Mouse (Mus musculus) cortical plate, adult 2 months (tissue): ENCODE measurements around the gene Msrb3. TPM values are rescaled to one million over a fixed set of nuclear protein-coding genes. Genes with fewer than 3 reads are reported as not detected.

Experiments
- H3K27ac ChIP-seq: fragments of 200-500 bp; 2 replicates; pipeline ENCODE4 v1.5.1; 2012; ENCODE audit warnings: low read length, control low read depth, inconsistent platforms; ENCODE audit not compliant: insufficient read depth
- H3K4me1 ChIP-seq: fragments of 200-500 bp; 2 replicates; pipeline ENCODE4 v1.6.1; 2011; ENCODE audit warnings: low read length; ENCODE audit not compliant: control insufficient read depth, insufficient read depth
- H3K4me3 ChIP-seq: fragments of 200-500 bp; 2 replicates; pipeline ENCODE4 v1.5.1; 2011; ENCODE audit warnings: mild to moderate bottlenecking, low read length, control low read depth; ENCODE audit not compliant: insufficient read depth
- CTCF ChIP-seq: fragments of 200-500 bp; IDR thresholded peaks from 2 replicates; pipeline ENCODE4 v1.5.1; 2011; ENCODE audit warnings: mild to moderate bottlenecking, control low read depth, low read length; ENCODE audit not compliant: insufficient read depth; ENCODE audit errors: extremely low read depth
- POLR2A ChIP-seq: fragments of 200-500 bp; IDR thresholded peaks from 2 replicates; pipeline ENCODE4 v1.6.1; 2011; ENCODE audit warnings: mild to moderate bottlenecking, low read length, control low read depth; ENCODE audit not compliant: insufficient read depth; ENCODE audit errors: extremely low read depth
- polyA plus RNA-seq: library from polyadenylated mRNA; depleted of rRNA; stranded (reverse); fragments of >200 nt; gene quantifications from 2 replicates; pipeline ENCODE4 v1.2.3, GENCODE M21; 2012; rRNA removed

The Msrb3 gene
- polyA plus RNA-seq, 1 experiment, result 7.6 TPM

- H3K4me1 ChIP-seq, result no peaks in the 10 kb centered on the region
- H3K27ac ChIP-seq, result no peak overlapping the region
- H3K4me3 ChIP-seq, result no peak overlapping the region
- TF ChIP-seq POLR2A (no peak), CTCF (no peak)
Observed at GRCm38 (mm10) chr10:120745138-120745856, 153.6 kb downstream of the Msrb3 start.

- no peak overlapping the region for H3K27ac ChIP-seq
- no peak overlapping the region for H3K4me3 ChIP-seq
- TF ChIP-seq CTCF (no peak), POLR2A (no peak)
- H3K4me1 ChIP-seq, result no peaks in the 10 kb centered on the region
Observed at GRCm38 (mm10) chr10:120744441-120745137, 154.3 kb downstream of the Msrb3 start.

GRCm38 (mm10) chr10:120736508-120737069, 162.3 kb downstream of the Msrb3 start:
- H3K4me3 ChIP-seq, result no peak overlapping the region
- TF ChIP-seq CTCF (no peak), POLR2A (no peak)
- H3K4me1 ChIP-seq, result no peaks in the 10 kb centered on the region

GRCm38 (mm10) chr10:120735722-120736507, 163.0 kb downstream of the Msrb3 start:
- Histone ChIP-seq H3K27ac (no peak overlapping the region), H3K4me1 (no peaks in the 10 kb centered on the region), H3K4me3 (no peak overlapping the region)
- TF ChIP-seq CTCF, result no peak
- no peak for TF ChIP-seq POLR2A

More at GRCm38 (mm10) chr10:120736508-120737069, 162.3 kb downstream of the Msrb3 start:
- no peak overlapping the region for H3K27ac ChIP-seq

- Histone ChIP-seq H3K4me1 (no peaks in the 10 kb centered on the region), H3K27ac (no peak overlapping the region), H3K4me3 (no peak overlapping the region)
- TF ChIP-seq POLR2A, result no peak
- no peak for TF ChIP-seq CTCF
Observed at GRCm38 (mm10) chr10:120734364-120734763, 164.5 kb downstream of the Msrb3 start.

Other genes starting within 250 kb of the Msrb3 start
- 17.9 and 18.8 TPM in 2 replicates for gene Lemd3, start 80.2 kb upstream of the Msrb3 start, polyA plus RNA-seq
- 0.72 and 0.81 TPM in 2 replicates for gene Wif1, start 134.9 kb upstream of the Msrb3 start, polyA plus RNA-seq